Mouse (Mus musculus) heart, embryonic 14.5 days (tissue): ENCODE measurements around the gene Gm973. TPM values are rescaled to one million over a fixed set of nuclear protein-coding genes. Genes with fewer than 3 reads are reported as not detected.

ENCODE experiments used
- ATAC-seq: fragments of 200-750 bp; cut with Nextera tagmentation; 2 replicates; pipeline ENCODE4 v1.8.0; 2017; ENCODE audit warnings: low read depth, moderate TSS enrichment; ENCODE audit not compliant: insufficient number of reproducible peaks, insufficient read depth, low FRiP score
- H3K27ac ChIP-seq, 2 experiments: fragments of 200-500 bp in 1 of 2; fragments of 300-500 bp in 1 of 2; sonication (generic) in 1 of 2; replicated peaks in 1 of 2; 2 replicates each; pipeline ENCODE4 v1.5.1; 2012 to 2014; ENCODE audit warnings: low read depth in 2 of 2, low read length in 2 of 2, control low read depth in 1 of 2, mild to moderate bottlenecking in 1 of 2, mixed read lengths in 1 of 2; ENCODE audit not compliant: control insufficient read depth in 1 of 2, insufficient read depth in 1 of 2
- H3K27me3 ChIP-seq: fragments of 300-500 bp; sonication (generic); 2 replicates; pipeline ENCODE4 v1.6.1; 2014; ENCODE audit warnings: mild to moderate bottlenecking, low read length, control low read depth; ENCODE audit not compliant: control insufficient read depth, insufficient read depth
- H3K36me3 ChIP-seq: fragments of 300-500 bp; sonication (generic); 2 replicates; pipeline ENCODE4 v1.6.1; 2014; ENCODE audit warnings: mild to moderate bottlenecking, control low read depth, low read length, mixed read lengths; ENCODE audit not compliant: control insufficient read depth, insufficient read depth
- H3K4me1 ChIP-seq, 2 experiments: fragments of 200-500 bp in 1 of 2; fragments of 300-500 bp in 1 of 2; sonication (generic) in 1 of 2; 2 replicates each; pipeline ENCODE4 v1.6.1; 2012 to 2014; ENCODE audit warnings: low read length in 2 of 2, control low read depth in 1 of 2, mixed read lengths in 1 of 2; ENCODE audit not compliant: control insufficient read depth in 2 of 2, insufficient read depth in 2 of 2
- H3K4me2 ChIP-seq: fragments of 300-500 bp; sonication (generic); 2 replicates; pipeline ENCODE4 v1.6.1; 2014; ENCODE audit warnings: mild to moderate bottlenecking, low read length
- H3K4me3 ChIP-seq, 2 experiments: fragments of 200-500 bp in 1 of 2; fragments of 300-500 bp in 1 of 2; sonication (generic) in 1 of 2; 2 replicates each; pipeline ENCODE4 v1.5.1; 2012 to 2014; ENCODE audit warnings: low read length in 2 of 2, mild to moderate bottlenecking in 2 of 2, control low read depth in 1 of 2, low read depth in 1 of 2, moderate library complexity in 1 of 2; ENCODE audit not compliant: control insufficient read depth in 1 of 2, insufficient read depth in 1 of 2
- H3K9ac ChIP-seq: fragments of 300-500 bp; sonication (generic); 2 replicates; pipeline ENCODE4 v1.6.1; 2014; ENCODE audit warnings: mild to moderate bottlenecking, low read length
- H3K9me3 ChIP-seq: fragments of 300-500 bp; sonication (generic); 2 replicates; pipeline ENCODE4 v1.6.1; 2016; ENCODE audit warnings: low read length, control low read depth; ENCODE audit not compliant: control insufficient read depth
- WGBS: fragments of 180-500 bp; shearing (Covaris S2); extraction: QIAGEN DNeasy Blood & Tissue Kit; methylation state at CpG from one replicate; pipeline ENCODE4 v1.1.7; 2014; 5-methylcytosine and 5-hydroxymethylcytosine counted together
- polyA plus RNA-seq: library from polyadenylated mRNA; unstranded; fragments of >200 nt; fragmentation: Nextera tagmentation; extraction: Ambion mirVana; gene quantifications from 2 replicates; pipeline ENCODE4 v1.2.1, GENCODE M21; 2014

The Gm973 gene
- polyA plus RNA-seq, 1 experiment from 2014 or later: not detected

DNA sequence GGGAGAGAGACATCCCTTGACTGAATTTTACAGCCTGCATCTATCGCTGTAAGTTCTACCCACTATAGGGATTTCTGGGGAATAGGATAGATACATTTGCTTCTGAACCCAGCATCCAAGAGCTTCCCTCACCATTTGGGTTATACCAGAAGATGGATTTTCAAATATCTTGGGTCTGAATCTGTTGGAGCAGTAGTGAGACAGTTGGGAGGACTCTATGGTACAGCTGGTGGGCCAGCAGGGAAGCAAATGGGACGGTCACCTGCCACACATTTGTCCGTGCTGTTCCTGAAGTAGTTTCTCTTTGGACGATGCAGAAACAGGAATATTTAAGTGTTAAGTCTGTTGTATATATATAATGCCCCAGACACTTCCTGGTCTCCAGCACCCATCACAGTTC, 51.5 kb downstream of the Gm973 start:
- Histone ChIP-seq H3K4me1 (no peaks in the 10 kb centered on the region; a peak in 1 of 4 replicates), H3K36me3 (no peaks in the 10 kb centered on the region), H3K27ac (no peak overlapping the region), H3K9me3 (peaks cover 5% of the 10 kb centered on the region), H3K9ac (no peak overlapping the region), H3K4me3 (no peak overlapping the region), H3K4me2 (no peak overlapping the region), H3K27me3 (peaks cover 10% of the 10 kb centered on the region; the same call in 1 of the 2 replicates)
- no peak for ATAC-seq
- 86% methylated on average over 4 of the region's 4 CpGs for WGBS

DNA sequence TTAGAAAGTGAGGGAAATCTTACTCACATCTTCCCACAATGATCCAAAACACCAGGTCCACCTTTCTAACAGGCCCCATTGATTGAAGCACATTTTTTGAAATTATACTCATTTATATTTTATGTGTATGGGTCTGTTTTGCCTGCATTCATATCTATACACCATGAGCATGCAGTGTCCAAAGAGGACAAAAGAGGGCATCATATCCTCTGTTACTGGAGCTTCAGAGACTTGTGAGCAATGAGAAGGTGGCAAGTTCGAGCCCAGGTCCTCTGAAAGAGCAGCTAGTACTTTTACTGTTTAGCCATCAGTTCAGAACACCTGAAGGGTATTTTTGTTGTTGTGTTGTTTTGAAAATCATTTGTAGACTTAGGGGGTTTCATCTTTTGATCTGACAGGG, 52.2 kb downstream of the Gm973 start:
- H3K36me3 ChIP-seq: no peaks in the 10 kb centered on the region
- no peaks in the 10 kb centered on the region; a peak in 1 of 4 replicates for H3K4me1 ChIP-seq
- H3K27me3 ChIP-seq: peaks cover 10% of the 10 kb centered on the region; the same call in 1 of the 2 replicates
- no peak for ATAC-seq
- no peak overlapping the region for H3K27ac ChIP-seq
- H3K9ac ChIP-seq: no peak overlapping the region
- WGBS: 60% methylated on average over 1 of the region's 1 CpGs
- H3K9me3 ChIP-seq: peaks cover 1% of the 10 kb centered on the region
- no peak overlapping the region for H3K4me2 ChIP-seq
- no peak overlapping the region for H3K4me3 ChIP-seq

DNA sequence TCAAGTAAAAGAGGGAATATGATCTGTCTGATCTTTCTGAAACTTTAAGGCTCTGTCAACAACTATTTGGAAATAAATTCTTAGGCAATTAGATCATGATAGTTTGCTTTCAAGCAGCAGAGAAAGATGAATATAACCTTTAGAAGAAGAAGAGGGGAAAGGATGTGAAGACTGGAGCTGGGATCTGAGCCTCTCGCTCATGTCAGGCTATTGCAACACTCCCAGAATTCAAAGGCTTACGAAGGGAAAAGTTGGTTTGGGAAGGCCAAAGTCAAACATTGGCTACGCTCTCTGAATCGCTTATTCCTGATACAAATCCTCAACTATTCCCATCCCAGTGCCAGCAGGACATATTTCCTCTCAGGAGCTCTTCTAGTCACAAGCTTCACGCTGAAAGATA, 53.2 kb downstream of the Gm973 start:
- 89% methylated on average over 5 of the region's 5 CpGs for WGBS
- Histone ChIP-seq H3K9me3 (no peaks in the 10 kb centered on the region), H3K4me1 (no peaks in the 10 kb centered on the region; a peak in 1 of 4 replicates), H3K4me2 (no peak overlapping the region), H3K27ac (no peak overlapping the region), H3K36me3 (no peaks in the 10 kb centered on the region), H3K4me3 (no peak overlapping the region), H3K27me3 (peaks cover 10% of the 10 kb centered on the region; the same call in 1 of the 2 replicates), H3K9ac (no peak overlapping the region)
- ATAC-seq: no peak

DNA sequence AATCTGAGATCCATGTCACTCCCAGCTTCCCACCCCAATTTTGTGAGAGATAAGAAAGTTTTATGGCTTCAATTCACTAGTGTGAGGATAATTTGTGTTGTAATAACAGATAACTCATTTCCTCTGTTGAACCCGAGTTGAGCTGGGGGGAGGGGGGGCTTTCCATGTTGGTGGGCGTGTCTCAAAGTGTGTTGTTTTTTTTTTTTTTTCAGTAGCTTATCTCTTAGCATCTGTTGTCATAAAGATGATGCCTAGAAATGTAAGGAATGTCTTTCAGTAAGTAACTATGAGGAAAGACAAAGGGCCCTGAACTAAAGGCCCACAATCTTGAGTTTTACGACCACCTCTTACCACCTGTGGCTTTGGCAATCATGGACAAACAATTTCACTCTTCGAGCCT, 54.7 kb downstream of the Gm973 start:
- Histone ChIP-seq H3K9ac (no peak overlapping the region), H3K27me3 (peaks cover 10% of the 10 kb centered on the region; the same call in 1 of the 2 replicates), H3K4me2 (no peak overlapping the region), H3K4me3 (no peak overlapping the region), H3K27ac (no peak overlapping the region), H3K4me1 (no peaks in the 10 kb centered on the region; a peak in 1 of 4 replicates), H3K9me3 (no peaks in the 10 kb centered on the region), H3K36me3 (no peaks in the 10 kb centered on the region)
- 74% methylated on average over 4 of the region's 4 CpGs for WGBS
- ATAC-seq: no peak

DNA sequence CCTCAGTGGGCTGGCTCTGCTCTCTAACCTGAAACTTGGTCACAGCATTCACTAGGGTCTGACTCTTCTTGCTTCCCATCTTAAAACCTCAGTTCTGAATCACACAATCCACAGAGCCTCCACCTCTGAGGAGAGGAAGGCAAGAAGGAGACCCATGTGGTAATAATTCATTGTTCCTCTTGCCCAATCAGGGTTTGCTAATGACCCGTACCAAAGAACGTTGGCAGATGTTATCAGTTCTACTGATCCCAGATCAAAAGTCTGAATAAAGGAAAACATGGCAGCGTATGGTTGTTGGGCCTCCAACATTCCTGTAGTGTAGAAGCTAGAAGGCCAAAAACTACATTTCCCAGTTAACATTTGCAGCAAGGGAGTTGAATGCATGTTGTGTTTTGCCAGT, 55.4 kb downstream of the Gm973 start:
- Histone ChIP-seq H3K4me1 (no peaks in the 10 kb centered on the region; a peak in 1 of 4 replicates), H3K9ac (no peak overlapping the region), H3K4me2 (no peak overlapping the region), H3K4me3 (no peak overlapping the region), H3K27me3 (peaks cover 10% of the 10 kb centered on the region), H3K9me3 (no peaks in the 10 kb centered on the region), H3K36me3 (no peaks in the 10 kb centered on the region), H3K27ac (no peak overlapping the region)
- 78% methylated on average over 3 of the region's 3 CpGs for WGBS
- no peak for ATAC-seq

DNA sequence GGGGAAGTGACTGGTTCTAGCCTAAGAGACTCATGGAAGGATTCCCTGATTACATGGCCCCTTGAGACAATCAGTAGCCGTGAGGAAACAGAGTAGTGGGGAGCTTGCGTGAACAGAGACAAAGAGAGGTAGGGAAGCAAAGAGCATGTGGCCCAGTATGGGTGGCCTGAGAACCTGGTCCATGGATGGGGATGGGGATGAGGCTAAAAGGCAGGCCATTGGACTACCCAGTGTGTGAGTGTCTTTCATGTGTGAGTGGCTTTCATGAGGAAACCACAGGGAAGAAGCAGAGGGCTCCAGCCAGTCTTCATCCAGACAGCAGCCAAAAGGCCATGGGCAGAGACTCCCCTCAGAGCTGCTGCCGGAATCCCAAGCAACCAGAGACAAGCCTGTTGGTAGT, 57.8 kb downstream of the Gm973 start:
- Histone ChIP-seq H3K27me3 (peaks cover 5% of the 10 kb centered on the region; the same call in 1 of the 2 replicates), H3K27ac (no peak overlapping the region), H3K9ac (no peak overlapping the region), H3K4me1 (no peaks in the 10 kb centered on the region; a peak in 2 of 4 replicates), H3K9me3 (no peaks in the 10 kb centered on the region), H3K4me3 (no peak overlapping the region), H3K4me2 (no peak overlapping the region), H3K36me3 (no peaks in the 10 kb centered on the region)
- no peak for ATAC-seq
- 70% methylated on average over 3 of the region's 3 CpGs for WGBS

DNA sequence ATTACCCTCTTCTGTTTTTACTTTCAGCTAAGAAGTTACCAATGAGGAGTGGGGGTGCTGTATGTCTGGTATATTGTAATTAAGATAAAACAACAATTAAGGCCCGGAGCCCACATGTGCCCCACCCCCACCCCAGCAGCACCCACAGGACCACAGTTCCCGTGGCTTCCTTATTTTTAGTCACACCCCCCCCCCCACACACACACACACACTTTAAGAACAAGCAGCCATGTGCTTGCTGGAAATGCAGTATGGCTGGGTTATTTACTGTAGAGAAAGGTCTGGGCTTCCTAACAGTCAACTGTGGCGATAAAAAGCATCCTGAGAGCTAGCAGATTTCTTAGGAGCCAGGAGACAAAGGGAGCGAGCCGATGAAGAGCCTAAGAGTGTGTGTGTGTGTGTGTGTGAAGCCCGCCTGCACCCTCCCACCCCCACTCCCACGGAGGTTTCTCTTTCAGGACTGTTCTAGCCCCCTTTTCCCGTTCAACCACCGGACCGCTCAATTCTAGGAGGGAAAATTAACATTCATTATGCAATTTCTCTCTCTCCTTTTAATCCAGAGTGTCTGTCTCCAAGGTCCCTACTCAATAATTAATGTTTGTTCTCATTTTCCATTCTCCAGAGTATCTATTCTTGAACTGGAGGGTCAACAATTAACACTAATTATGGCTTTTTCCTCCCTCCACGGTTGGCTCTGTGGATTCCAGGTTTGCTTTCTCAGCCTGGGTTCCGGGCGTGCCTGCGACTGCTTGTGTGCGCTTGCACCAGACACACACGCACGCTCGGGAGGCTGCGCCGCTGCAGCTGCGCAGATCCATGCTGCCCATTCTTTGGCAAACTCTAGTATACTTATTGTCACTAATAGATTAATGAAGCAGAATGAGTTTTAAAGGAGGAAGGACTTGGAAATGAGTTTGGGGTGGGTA, 58.5 kb downstream of the Gm973 start:
- Histone ChIP-seq H3K4me1 (peaks cover 4% of the 10 kb centered on the region in 2 experiments; a peak in 3 of 4 replicates), H3K27ac (no peak overlapping the region)

More for the DNA sequence above, 58.5 kb downstream of the Gm973 start:
- no peaks in the 10 kb centered on the region for H3K9me3 ChIP-seq
- WGBS: 48% methylated on average over 21 of the region's 21 CpGs
- H3K36me3 ChIP-seq: no peaks in the 10 kb centered on the region
- H3K4me2 ChIP-seq: peak overlapping the region; percentile 51
- no peak overlapping the region; the same call in 1 of the 2 replicates for H3K9ac ChIP-seq
- H3K27me3 ChIP-seq: peaks cover 8% of the 10 kb centered on the region; the same call in 1 of the 2 replicates
- no peak for ATAC-seq
- peak overlapping the region; percentile 6 to 13; a peak in 3 of 4 replicates for H3K4me3 ChIP-seq
